Mouse (Mus musculus) midbrain, embryonic 15.5 days (tissue): ENCODE results near the gene Ctf1. TPM values are rescaled to one million over a fixed set of nuclear protein-coding genes. Genes with fewer than 3 reads are reported as not detected.

Experiments
- ATAC-seq: fragments of 200-750 bp; cut with Nextera tagmentation; replicated peaks from 2 replicates; pipeline ENCODE4 v1.8.0; 2017; ENCODE audit warnings: moderate TSS enrichment
- H3K27ac ChIP-seq: fragments of 300-500 bp; sonication (generic); 2 replicates; pipeline ENCODE4 v1.5.1; 2015; ENCODE audit warnings: mild to moderate bottlenecking, inconsistent platforms
- H3K27me3 ChIP-seq: fragments of 300-500 bp; sonication (generic); replicated peaks from 2 replicates; pipeline ENCODE4 v1.6.1; 2015; ENCODE audit warnings: inconsistent platforms
- H3K36me3 ChIP-seq: fragments of 300-500 bp; sonication (generic); replicated peaks from 2 replicates; pipeline ENCODE4 v1.6.1; 2015; ENCODE audit warnings: inconsistent platforms
- H3K4me1 ChIP-seq: fragments of 300-500 bp; sonication (generic); 2 replicates; pipeline ENCODE4 v1.6.1; 2015; ENCODE audit warnings: inconsistent platforms
- H3K4me2 ChIP-seq: fragments of 300-500 bp; sonication (generic); 2 replicates; pipeline ENCODE4 v1.6.1; 2015; ENCODE audit warnings: inconsistent platforms, mild to moderate bottlenecking, moderate library complexity
- H3K4me3 ChIP-seq: fragments of 300-500 bp; sonication (generic); 2 replicates; pipeline ENCODE4 v1.5.1; 2015; ENCODE audit warnings: mild to moderate bottlenecking, inconsistent platforms
- H3K9ac ChIP-seq: fragments of 300-500 bp; sonication (generic); 2 replicates; pipeline ENCODE4 v1.6.1; 2015; ENCODE audit warnings: mild to moderate bottlenecking, inconsistent platforms
- H3K9me3 ChIP-seq: fragments of 300-500 bp; sonication (generic); 2 replicates; pipeline ENCODE4 v1.6.1; 2016; ENCODE audit warnings: inconsistent platforms
- whole genome bisulfite sequencing: fragments of 180-500 bp; shearing (Covaris S2); methylation state at CpG from one replicate; pipeline ENCODE4 v1.1.7; 2015; ENCODE audit warnings: mixed read lengths; 5-methylcytosine and 5-hydroxymethylcytosine counted together
- polyA plus RNA-seq: library from polyadenylated mRNA; unstranded; fragments of >200 nt; fragmentation: Nextera tagmentation; extraction: Ambion mirVana; gene quantifications from 2 replicates; pipeline ENCODE4 v1.2.1, GENCODE M21; 2015

The Ctf1 gene
- polyA plus RNA-seq, 1 experiment from 2014 or later: 3.8 TPM

GRCm38 (mm10) chr7:127746494-127747491 is 34.3 kb downstream of the Ctf1 start:
- no peak for ATAC-seq
- H3K9ac ChIP-seq: peak overlapping the region; percentile 94
- peak overlapping the region; percentile 94 for H3K4me3 ChIP-seq
- H3K4me2 ChIP-seq: peak overlapping the region; percentile 71
- H3K4me1 ChIP-seq: peaks cover 24% of the 10 kb centered on the region
- peak overlapping the region; percentile 92 for H3K27ac ChIP-seq
- peaks cover 36% of the 10 kb centered on the region for H3K36me3 ChIP-seq
- no peaks in the 10 kb centered on the region for H3K27me3 ChIP-seq
- WGBS: under 1% methylated on average over 48 of the region's 62 CpGs
- no peaks in the 10 kb centered on the region for H3K9me3 ChIP-seq

- peak overlapping the region; percentile 94 for H3K4me3 ChIP-seq
- 38% methylated on average over 6 of the region's 6 CpGs for WGBS
- peaks cover 25% of the 10 kb centered on the region for H3K4me1 ChIP-seq
- ATAC-seq: no peak
- H3K4me2 ChIP-seq: peak overlapping the region; percentile 71
- peak overlapping the region; percentile 92; the same call in 1 of the 2 replicates for H3K27ac ChIP-seq
- peaks cover 40% of the 10 kb centered on the region for H3K36me3 ChIP-seq
- peak overlapping the region; percentile 94 for H3K9ac ChIP-seq
- no peaks in the 10 kb centered on the region for H3K27me3 ChIP-seq
- no peaks in the 10 kb centered on the region for H3K9me3 ChIP-seq
These were observed 35.2 kb downstream of the Ctf1 start for GRCm38 (mm10) chr7:127747559-127748234.

GRCm38 (mm10) chr7:127748235-127748560 is 35.7 kb downstream of the Ctf1 start:
- no peak for ATAC-seq
- H3K36me3 ChIP-seq: peaks cover 40% of the 10 kb centered on the region
- 94% methylated on average over 28 of the region's 28 CpGs for WGBS
- H3K9me3 ChIP-seq: no peaks in the 10 kb centered on the region
- no peaks in the 10 kb centered on the region for H3K27me3 ChIP-seq
- H3K27ac ChIP-seq: no peak overlapping the region
- H3K4me1 ChIP-seq: peaks cover 30% of the 10 kb centered on the region
- H3K4me2 ChIP-seq: peak overlapping the region; percentile 71; the same call in 1 of the 2 replicates
- peak overlapping the region; percentile 94 for H3K4me3 ChIP-seq
- no peak overlapping the region for H3K9ac ChIP-seq

GRCm38 (mm10) chr7:127750131-127751127 is 37.9 kb downstream of the Ctf1 start:
- H3K27me3 ChIP-seq: no peaks in the 10 kb centered on the region
- no peak for ATAC-seq
- WGBS: 87% methylated on average over 19 of the region's 19 CpGs
- no peak overlapping the region for H3K4me3 ChIP-seq
- H3K4me1 ChIP-seq: peaks cover 27% of the 10 kb centered on the region
- no peak overlapping the region for H3K4me2 ChIP-seq
- H3K36me3 ChIP-seq: peaks cover 45% of the 10 kb centered on the region
- H3K27ac ChIP-seq: no peak overlapping the region
- no peak overlapping the region for H3K9ac ChIP-seq
- no peaks in the 10 kb centered on the region for H3K9me3 ChIP-seq

GRCm38 (mm10) chr7:127751619-127752018 is 39.1 kb downstream of the Ctf1 start:
- Histone ChIP-seq H3K27me3 (no peaks in the 10 kb centered on the region), H3K36me3 (peaks cover 45% of the 10 kb centered on the region), H3K4me3 (no peak overlapping the region), H3K4me1 (peaks cover 35% of the 10 kb centered on the region), H3K9me3 (no peaks in the 10 kb centered on the region), H3K27ac (no peak overlapping the region), H3K4me2 (no peak overlapping the region), H3K9ac (no peak overlapping the region)
- no peak for ATAC-seq
- 94% methylated on average over 5 of the region's 5 CpGs for WGBS

- ATAC-seq: no peak
- Histone ChIP-seq H3K9ac (peak overlapping the region; percentile 16; the same call in 1 of the 2 replicates), H3K9me3 (no peaks in the 10 kb centered on the region), H3K4me3 (no peak overlapping the region), H3K27ac (no peak overlapping the region), H3K36me3 (peaks cover 47% of the 10 kb centered on the region), H3K4me1 (peaks cover 37% of the 10 kb centered on the region), H3K4me2 (no peak overlapping the region), H3K27me3 (no peaks in the 10 kb centered on the region)
- 96% methylated on average over 27 of the region's 27 CpGs for WGBS
These were observed 39.5 kb downstream of the Ctf1 start for GRCm38 (mm10) chr7:127752069-127752468.

- 80% methylated on average over 5 of the region's 5 CpGs for WGBS
- H3K27me3 ChIP-seq: no peaks in the 10 kb centered on the region
- no peaks in the 10 kb centered on the region for H3K9me3 ChIP-seq
- H3K36me3 ChIP-seq: peaks cover 57% of the 10 kb centered on the region
- no peak overlapping the region for H3K9ac ChIP-seq
- H3K4me3 ChIP-seq: no peak overlapping the region
- H3K4me1 ChIP-seq: peaks cover 28% of the 10 kb centered on the region
- ATAC-seq: no peak
- no peak overlapping the region for H3K27ac ChIP-seq
- no peak overlapping the region for H3K4me2 ChIP-seq
These were observed 40.6 kb downstream of the Ctf1 start for GRCm38 (mm10) chr7:127753158-127753557.

- 93% methylated on average over 7 of the region's 7 CpGs for WGBS
- H3K4me2 ChIP-seq: no peak overlapping the region
- H3K4me1 ChIP-seq: peaks cover 24% of the 10 kb centered on the region
- peaks cover 54% of the 10 kb centered on the region for H3K36me3 ChIP-seq
- ATAC-seq: no peak
- no peaks in the 10 kb centered on the region for H3K9me3 ChIP-seq
- H3K4me3 ChIP-seq: no peak overlapping the region
- no peak overlapping the region for H3K27ac ChIP-seq
- no peaks in the 10 kb centered on the region for H3K27me3 ChIP-seq
- no peak overlapping the region for H3K9ac ChIP-seq
These were observed 41.2 kb downstream of the Ctf1 start for GRCm38 (mm10) chr7:127753741-127754140.

- H3K36me3 ChIP-seq: peaks cover 40% of the 10 kb centered on the region
- H3K27me3 ChIP-seq: no peaks in the 10 kb centered on the region
- 83% methylated on average over 6 of the region's 6 CpGs for WGBS
These were observed 47.2 kb downstream of the Ctf1 start for GRCm38 (mm10) chr7:127759716-127760115.

GRCm38 (mm10) chr7:127760478-127760877 is 47.9 kb downstream of the Ctf1 start:
- Histone ChIP-seq H3K36me3 (peaks cover 48% of the 10 kb centered on the region), H3K4me3 (no peak overlapping the region), H3K27ac (no peak overlapping the region), H3K27me3 (no peaks in the 10 kb centered on the region), H3K9ac (no peak overlapping the region), H3K9me3 (no peaks in the 10 kb centered on the region), H3K4me2 (no peak overlapping the region), H3K4me1 (peaks cover 15% of the 10 kb centered on the region)
- 90% methylated on average over 3 of the region's 3 CpGs for WGBS
- ATAC-seq: no peak

More at GRCm38 (mm10) chr7:127759716-127760115, 47.2 kb downstream of the Ctf1 start:
- Histone ChIP-seq H3K9me3 (no peaks in the 10 kb centered on the region), H3K9ac (no peak overlapping the region), H3K4me1 (peaks cover 15% of the 10 kb centered on the region), H3K4me3 (no peak overlapping the region), H3K4me2 (no peak overlapping the region), H3K27ac (no peak overlapping the region)
- no peak for ATAC-seq

- Histone ChIP-seq H3K4me1 (peaks cover 14% of the 10 kb centered on the region), H3K36me3 (peaks cover 53% of the 10 kb centered on the region)
- 45% methylated on average over 7 of the region's 7 CpGs for WGBS
These were observed 48.5 kb downstream of the Ctf1 start for GRCm38 (mm10) chr7:127761026-127761425.

More at GRCm38 (mm10) chr7:127761026-127761425, 48.5 kb downstream of the Ctf1 start:
- H3K27ac ChIP-seq: no peak overlapping the region
- H3K4me2 ChIP-seq: no peak overlapping the region
- H3K9ac ChIP-seq: no peak overlapping the region
- no peaks in the 10 kb centered on the region for H3K9me3 ChIP-seq
- no peak for ATAC-seq
- H3K4me3 ChIP-seq: no peak overlapping the region
- no peaks in the 10 kb centered on the region for H3K27me3 ChIP-seq
